Mouse (Mus musculus) left cerebral cortex, adult 8-10 months (tissue): ENCODE results near the gene Gckr. TPM values are rescaled to one million over a fixed set of nuclear protein-coding genes. Genes with fewer than 3 reads are reported as not detected.

Source experiments
- DNase-seq, 2 experiments: peaks; one replicate each; pipeline ENCODE4 v3.0.0; 2022; ENCODE audit warnings: low spot score in 2 of 2
- total RNA-seq, 4 experiments: library from RNA; stranded (reverse); gene quantifications; 2 replicates each; pipeline ENCODE4 v1.2.4; 2022

Gckr gene
- under 1 TPM in 2 of 4 experiments, not detected in 2; 0.11 to 0.44 TPM for total RNA-seq

- no peak for DNase-seq
Measured at GRCm38 (mm10) chr5:31297047-31297757, at the start of gene Gckr. Gene Gckr, plus strand, starts transcription at chr5:31297443.

GRCm38 (mm10) chr5:31250716-31251115 lies 46.5 kb upstream of the Gckr start:
- no peak for DNase-seq

GRCm38 (mm10) chr5:31251541-31252101 lies 45.6 kb upstream of the Gckr start, which contains the start of gene Krtcap3:
Gene Krtcap3, plus strand, starts transcription at chr5:31251691.
- no peak for DNase-seq

- DNase-seq, result no peak
Measured at GRCm38 (mm10) chr5:31252151-31252550, 45.1 kb upstream of the Gckr start.

GRCm38 (mm10) chr5:31252795-31253545 lies 44.3 kb upstream of the Gckr start:
- DNase-seq, result no peak

- no peak for DNase-seq
Measured at GRCm38 (mm10) chr5:31253806-31254205, 43.4 kb upstream of the Gckr start.

- no peak for DNase-seq
Measured at GRCm38 (mm10) chr5:31254452-31254851, 42.8 kb upstream of the Gckr start.

GRCm38 (mm10) chr5:31254901-31255300 lies 42.3 kb upstream of the Gckr start:
- DNase-seq, result no peak

- no peak for DNase-seq
Measured at GRCm38 (mm10) chr5:31255381-31255780, 41.9 kb upstream of the Gckr start.

- no peak for DNase-seq
Measured at GRCm38 (mm10) chr5:31255971-31256370, 41.3 kb upstream of the Gckr start.

- no peak for DNase-seq
Measured at GRCm38 (mm10) chr5:31257616-31258015, 39.6 kb upstream of the Gckr start.

GRCm38 (mm10) chr5:31266101-31266500 lies 31.1 kb upstream of the Gckr start:
- DNase-seq, result no peak

- DNase-seq, result no peak
Measured at GRCm38 (mm10) chr5:31267686-31268085, 29.6 kb upstream of the Gckr start.

GRCm38 (mm10) chr5:31273018-31273417 lies 24.2 kb upstream of the Gckr start:
- no peak for DNase-seq

- no peak for DNase-seq
Measured at GRCm38 (mm10) chr5:31279245-31279988, 17.8 kb upstream of the Gckr start.

GRCm38 (mm10) chr5:31288225-31288624 lies 9.0 kb upstream of the Gckr start:
- DNase-seq, result no peak

GRCm38 (mm10) chr5:31288655-31289054 lies 8.6 kb upstream of the Gckr start:
- DNase-seq, result no peak

GRCm38 (mm10) chr5:31289626-31290230 lies 7.5 kb upstream of the Gckr start:
- DNase-seq, result no peak

- peak; percentile 89 to 97 for DNase-seq
Measured at GRCm38 (mm10) chr5:31290521-31291360, 6.5 kb upstream of the Gckr start, which contains the start of gene Ift172. Gene Ift172, minus strand, starts transcription at chr5:31291116.

- no peak for DNase-seq
Measured at GRCm38 (mm10) chr5:31291361-31291688, 5.9 kb upstream of the Gckr start.
